In genomic region chr11:35559386-35559785, GRCm38 (mm10) we compare ENCODE assay signal across 18 mouse cellular contexts.
"Had no signal": no experiment of that assay in that cellular context is flagged by ENCODE, and none has a peak within 500 bp of the region (broad histone marks: within the 10 kb centered on the region; RNA-seq: fewer than 3 reads in every experiment).

No protein-coding gene starts in this region.

- H3K4me3 ChIP-seq: liver, embryonic 13.5 days; liver, embryonic 15.5 days; megakaryocyte, embryonic 14.5 days; midbrain, embryonic 12.5 days; midbrain, embryonic 15.5 days had no signal

- H3K9ac ChIP-seq: liver, embryonic 13.5 days; liver, embryonic 15.5 days; liver, postnatal 0 days; midbrain, embryonic 12.5 days; midbrain, embryonic 15.5 days had no signal

- H3K4me1 ChIP-seq: liver, embryonic 13.5 days; liver, embryonic 15.5 days; megakaryocyte, embryonic 14.5 days; midbrain, embryonic 15.5 days had no signal

- H3K9me3 ChIP-seq: liver, embryonic 13.5 days; liver, embryonic 15.5 days; megakaryocyte, embryonic 14.5 days; midbrain, embryonic 12.5 days; midbrain, embryonic 15.5 days had no signal

- H3K4me2 ChIP-seq: liver, embryonic 11.5 days; liver, embryonic 13.5 days; liver, embryonic 15.5 days; midbrain, embryonic 12.5 days; midbrain, embryonic 15.5 days had no signal

- ATAC-seq: liver, postnatal 0 days; midbrain, embryonic 15.5 days had no signal

- H3K27me3 ChIP-seq: liver, embryonic 13.5 days; liver, embryonic 15.5 days; megakaryocyte, embryonic 14.5 days had no signal

- H3K27ac ChIP-seq: liver, embryonic 13.5 days; liver, embryonic 15.5 days; macrophage; midbrain, embryonic 12.5 days; midbrain, embryonic 15.5 days had no signal

- H3K36me3 ChIP-seq: liver, embryonic 13.5 days; liver, embryonic 15.5 days; midbrain, embryonic 12.5 days; midbrain, embryonic 15.5 days had no signal

- DNase-seq: liver, embryonic 13.5 days; liver, postnatal 0 days; lung, adult 2 months; lung, postnatal 10 days; lung, postnatal 36 days; right cerebral cortex, adult 18-20 months; right cerebral cortex, postnatal 25 days; right cerebral cortex, postnatal 4 days; spleen, adult 18-20 months; thymus, adult 18-20 months; thymus, postnatal 14 days; thymus, postnatal 36 days had no signal
